Mouse (Mus musculus): ENCODE results near the gene Kcnip4. TPM values are rescaled to one million over a fixed set of nuclear protein-coding genes. Genes with fewer than 3 reads are reported as not detected.
A peak's percentile ranks its signal among the peaks of the same experiment; 100 is the strongest.

The Kcnip4 gene
- polyA plus RNA-seq, 1 experiment from 2014 or later: 2.8 TPM

DNA sequence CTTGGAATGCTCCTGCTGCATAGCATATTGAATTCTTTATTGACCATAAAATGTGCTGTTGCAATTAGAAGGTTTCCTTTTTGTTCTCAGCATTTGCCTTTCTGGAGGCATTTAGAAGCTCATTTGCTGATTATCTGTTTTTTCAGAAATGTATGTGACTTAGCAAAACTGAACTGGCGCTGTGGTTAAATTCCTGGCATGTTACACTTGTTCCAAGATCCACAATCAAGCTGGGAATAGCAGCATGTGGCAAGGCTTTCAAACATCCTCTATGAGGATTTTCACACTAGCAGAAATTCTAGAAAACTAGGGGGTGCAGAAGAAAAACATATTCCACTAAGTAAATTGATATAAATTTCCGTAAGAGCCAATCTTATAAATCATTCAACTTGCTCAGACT lies 187.5 kb downstream of the Kcnip4 start:
- no peak overlapping the region for H3K4me2 ChIP-seq
- H3K9ac ChIP-seq (ENCODE audit: low read length): no peak overlapping the region
- no peak overlapping the region for H3K4me3 ChIP-seq (ENCODE audit: low read depth, low read length)
- DNase-seq (ENCODE audit: low spot score, missing footprints) (no peak), ATAC-seq (ENCODE audit: low FRiP score) (no peak)
- no peaks in the 10 kb centered on the region for H3K27me3 ChIP-seq (ENCODE audit: control insufficient read depth, insufficient read depth, low read length)
- H3K27ac ChIP-seq (ENCODE audit: low read depth, low read length): no peak overlapping the region
- H3K36me3 ChIP-seq (ENCODE audit: control insufficient read depth, insufficient read depth, low read length): no peaks in the 10 kb centered on the region
- WGBS: 69% methylated on average over 2 of the region's 2 CpGs
- no peaks in the 10 kb centered on the region for H3K9me3 ChIP-seq (ENCODE audit: control insufficient read depth, low read length)
- H3K4me1 ChIP-seq (ENCODE audit: control insufficient read depth, insufficient read depth, low read length): peaks cover 3% of the 10 kb centered on the region; the same call in 1 of the 2 replicates

DNA sequence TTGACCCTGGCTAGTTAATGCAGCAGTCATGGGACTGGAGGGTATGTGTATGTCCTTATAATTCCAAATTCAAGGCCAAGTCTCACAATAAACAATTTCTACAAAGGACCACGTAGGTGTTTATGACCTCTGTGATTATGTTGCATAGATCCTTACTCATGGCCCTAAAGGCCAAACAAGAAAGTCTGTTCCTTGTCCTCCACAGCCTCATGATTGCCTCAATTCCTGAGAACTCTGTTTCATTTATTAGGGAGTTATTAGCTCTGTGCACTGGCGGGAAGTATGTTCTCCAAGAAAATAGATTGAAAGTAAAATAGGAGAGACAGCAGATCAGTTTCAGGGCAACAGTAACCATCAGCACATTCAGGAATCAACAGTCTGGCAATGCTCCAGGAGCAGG lies 191.6 kb downstream of the Kcnip4 start:
- 85% methylated on average over 2 of the region's 2 CpGs for WGBS
- DNase-seq (ENCODE audit: low spot score, missing footprints) (no peak), ATAC-seq (ENCODE audit: low FRiP score) (no peak)
- H3K4me2 ChIP-seq: no peak overlapping the region
- H3K9ac ChIP-seq (ENCODE audit: low read length): no peak overlapping the region
- H3K27me3 ChIP-seq (ENCODE audit: control insufficient read depth, insufficient read depth, low read length): no peaks in the 10 kb centered on the region
- H3K4me1 ChIP-seq (ENCODE audit: control insufficient read depth, insufficient read depth, low read length): peaks cover 3% of the 10 kb centered on the region; the same call in 1 of the 2 replicates
- no peak overlapping the region for H3K27ac ChIP-seq (ENCODE audit: low read depth, low read length)
- no peak overlapping the region for H3K4me3 ChIP-seq (ENCODE audit: low read depth, low read length)
- H3K36me3 ChIP-seq (ENCODE audit: control insufficient read depth, insufficient read depth, low read length): no peaks in the 10 kb centered on the region
- no peaks in the 10 kb centered on the region for H3K9me3 ChIP-seq (ENCODE audit: control insufficient read depth, low read length)

DNA sequence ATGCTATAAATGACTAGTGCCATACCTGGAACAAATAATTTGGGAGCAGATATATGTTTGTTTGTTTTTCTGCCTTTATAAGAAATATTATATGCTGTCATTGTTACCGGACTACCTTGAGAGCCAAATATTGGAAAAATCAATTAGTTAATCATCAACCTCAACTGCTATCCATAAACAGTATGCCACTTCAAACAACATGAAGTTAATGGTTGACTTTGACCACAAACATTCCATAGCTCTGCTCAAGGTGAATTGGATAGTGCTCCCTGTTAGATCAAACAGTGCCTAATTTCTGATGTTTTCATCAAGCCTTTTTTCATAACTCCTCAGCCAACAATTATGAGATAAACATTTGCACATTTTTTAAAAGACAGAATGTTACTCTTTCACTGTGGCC lies 195.7 kb downstream of the Kcnip4 start:
- Histone ChIP-seq H3K27me3 (ENCODE audit: control insufficient read depth, insufficient read depth, low read length) (no peaks in the 10 kb centered on the region), H3K9me3 (ENCODE audit: control insufficient read depth, low read length) (no peaks in the 10 kb centered on the region), H3K36me3 (ENCODE audit: control insufficient read depth, insufficient read depth, low read length) (no peaks in the 10 kb centered on the region), H3K27ac (ENCODE audit: low read depth, low read length) (no peak overlapping the region), H3K9ac (ENCODE audit: low read length) (no peak overlapping the region), H3K4me1 (ENCODE audit: control insufficient read depth, insufficient read depth, low read length) (no peaks in the 10 kb centered on the region), H3K4me3 (ENCODE audit: low read depth, low read length) (no peak overlapping the region), H3K4me2 (no peak overlapping the region)
- ATAC-seq (ENCODE audit: low FRiP score) (no peak), DNase-seq (ENCODE audit: low spot score, missing footprints) (no peak)
- 88% methylated on average over 1 of the region's 1 CpGs for WGBS

DNA sequence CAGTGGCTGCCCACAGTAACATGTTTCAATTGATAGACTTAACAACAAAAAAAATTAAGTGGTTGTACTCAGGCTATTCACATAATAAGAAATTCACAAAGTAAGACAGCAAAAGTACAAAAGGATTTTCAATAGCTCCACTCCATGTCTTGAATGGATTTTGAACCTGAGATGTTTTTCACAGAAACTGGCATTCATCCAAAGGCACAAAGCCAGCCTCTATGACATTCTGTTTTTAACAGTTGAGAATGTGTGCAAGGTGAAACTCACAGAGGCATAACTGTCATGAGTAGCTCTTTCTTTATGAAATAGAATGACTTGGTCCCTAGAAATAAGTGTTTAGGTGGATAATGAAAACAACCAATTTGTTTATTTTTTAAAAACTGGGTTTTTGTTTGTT lies 206.0 kb downstream of the Kcnip4 start:
- Histone ChIP-seq H3K4me2 (no peak overlapping the region), H3K4me3 (ENCODE audit: low read depth, low read length) (no peak overlapping the region), H3K36me3 (ENCODE audit: control insufficient read depth, insufficient read depth, low read length) (no peaks in the 10 kb centered on the region), H3K9me3 (ENCODE audit: control insufficient read depth, low read length) (no peaks in the 10 kb centered on the region), H3K4me1 (ENCODE audit: control insufficient read depth, insufficient read depth, low read length) (no peaks in the 10 kb centered on the region), H3K9ac (ENCODE audit: low read length) (no peak overlapping the region), H3K27ac (ENCODE audit: low read depth, low read length) (no peak overlapping the region), H3K27me3 (ENCODE audit: control insufficient read depth, insufficient read depth, low read length) (no peaks in the 10 kb centered on the region)
- ATAC-seq (ENCODE audit: low FRiP score) (no peak), DNase-seq (ENCODE audit: low spot score, missing footprints) (peak; percentile 87)

DNA sequence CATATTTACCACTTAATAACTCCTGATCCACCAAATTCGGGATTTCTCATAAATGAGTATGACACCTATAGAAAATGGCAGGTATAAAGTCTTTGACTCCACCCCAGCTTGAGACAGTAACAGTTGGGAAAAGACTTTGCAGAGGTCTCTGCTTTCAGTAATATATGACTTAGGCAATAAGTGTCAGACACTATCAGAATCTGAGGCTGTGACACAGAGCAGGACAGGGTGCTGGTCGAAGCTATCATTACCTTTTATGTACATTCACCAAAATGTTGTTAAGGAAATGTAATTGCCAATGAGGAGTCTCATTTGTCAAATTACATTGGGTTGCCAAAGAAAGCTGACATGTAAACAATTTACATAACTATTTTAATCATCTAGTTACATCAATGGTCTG lies 206.8 kb downstream of the Kcnip4 start:
- ATAC-seq (ENCODE audit: low FRiP score) (no peak), DNase-seq (ENCODE audit: low spot score, missing footprints) (no peak)
- no peaks in the 10 kb centered on the region for H3K27me3 ChIP-seq (ENCODE audit: control insufficient read depth, insufficient read depth, low read length)
- no peak overlapping the region for H3K4me3 ChIP-seq (ENCODE audit: low read depth, low read length)
- H3K9me3 ChIP-seq (ENCODE audit: control insufficient read depth, low read length): no peaks in the 10 kb centered on the region
- H3K4me1 ChIP-seq (ENCODE audit: control insufficient read depth, insufficient read depth, low read length): no peaks in the 10 kb centered on the region
- 89% methylated on average over 2 of the region's 2 CpGs for WGBS
- H3K9ac ChIP-seq (ENCODE audit: low read length): no peak overlapping the region
- no peaks in the 10 kb centered on the region for H3K36me3 ChIP-seq (ENCODE audit: control insufficient read depth, insufficient read depth, low read length)
- no peak overlapping the region for H3K4me2 ChIP-seq
- no peak overlapping the region for H3K27ac ChIP-seq (ENCODE audit: low read depth, low read length)

DNA sequence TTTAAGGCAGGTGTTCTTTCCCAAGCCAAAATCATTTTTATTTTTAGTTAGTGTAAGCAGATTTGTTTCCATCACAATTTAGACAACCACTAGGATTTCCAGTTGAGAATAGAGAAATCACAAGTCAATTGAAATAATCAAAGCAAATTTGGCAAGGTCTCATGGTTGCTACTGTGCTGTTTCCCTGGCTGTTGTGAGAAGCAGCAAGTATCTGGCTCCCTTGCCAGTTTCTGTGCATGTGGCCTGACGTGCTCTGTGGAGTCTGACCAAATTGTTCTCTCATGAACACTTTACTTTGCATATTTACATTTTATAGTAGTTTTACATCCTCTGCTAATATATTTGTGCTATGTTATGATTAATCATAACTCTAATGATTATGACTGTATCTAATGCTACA lies 217.9 kb downstream of the Kcnip4 start:
- ATAC-seq (ENCODE audit: low FRiP score) (no peak), DNase-seq (ENCODE audit: low spot score, missing footprints) (no peak)
- H3K27ac ChIP-seq (ENCODE audit: low read depth, low read length): no peak overlapping the region
- H3K4me2 ChIP-seq: no peak overlapping the region
- H3K9me3 ChIP-seq (ENCODE audit: control insufficient read depth, low read length): no peaks in the 10 kb centered on the region
- no peak overlapping the region for H3K9ac ChIP-seq (ENCODE audit: low read length)
- no peak overlapping the region for H3K4me3 ChIP-seq (ENCODE audit: low read depth, low read length)
- WGBS: 77% methylated on average over 1 of the region's 1 CpGs
- H3K36me3 ChIP-seq (ENCODE audit: control insufficient read depth, insufficient read depth, low read length): no peaks in the 10 kb centered on the region
- H3K4me1 ChIP-seq (ENCODE audit: control insufficient read depth, insufficient read depth, low read length): no peaks in the 10 kb centered on the region
- H3K27me3 ChIP-seq (ENCODE audit: control insufficient read depth, insufficient read depth, low read length): no peaks in the 10 kb centered on the region

DNA sequence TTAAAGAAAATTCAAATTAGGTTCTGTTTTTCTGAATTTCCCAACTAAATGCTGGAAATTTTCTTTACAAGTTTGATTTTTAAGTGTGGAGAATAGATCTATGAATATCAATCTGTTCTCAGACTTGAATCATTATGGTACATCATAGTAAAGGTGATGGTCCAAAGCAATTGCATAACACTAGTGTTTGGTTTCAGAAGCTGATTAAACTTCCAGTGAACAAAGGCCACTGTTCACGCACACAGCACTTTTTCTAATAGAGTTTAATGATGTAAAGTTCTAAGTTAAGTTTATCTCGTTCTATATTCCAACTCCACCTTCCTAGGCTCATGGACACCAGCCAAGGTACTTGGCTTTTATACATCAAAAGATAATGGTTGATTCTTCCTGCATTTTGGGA lies 219.4 kb downstream of the Kcnip4 start:
- Histone ChIP-seq H3K36me3 (ENCODE audit: control insufficient read depth, insufficient read depth, low read length) (no peaks in the 10 kb centered on the region), H3K4me2 (no peak overlapping the region), H3K9me3 (ENCODE audit: control insufficient read depth, low read length) (no peaks in the 10 kb centered on the region), H3K9ac (ENCODE audit: low read length) (no peak overlapping the region), H3K4me1 (ENCODE audit: control insufficient read depth, insufficient read depth, low read length) (no peaks in the 10 kb centered on the region), H3K27ac (ENCODE audit: low read depth, low read length) (no peak overlapping the region), H3K27me3 (ENCODE audit: control insufficient read depth, insufficient read depth, low read length) (no peaks in the 10 kb centered on the region), H3K4me3 (ENCODE audit: low read depth, low read length) (no peak overlapping the region)
- DNase-seq (ENCODE audit: low spot score, missing footprints) (no peak), ATAC-seq (ENCODE audit: low FRiP score) (no peak)
- 81% methylated on average over 2 of the region's 2 CpGs for WGBS

DNA sequence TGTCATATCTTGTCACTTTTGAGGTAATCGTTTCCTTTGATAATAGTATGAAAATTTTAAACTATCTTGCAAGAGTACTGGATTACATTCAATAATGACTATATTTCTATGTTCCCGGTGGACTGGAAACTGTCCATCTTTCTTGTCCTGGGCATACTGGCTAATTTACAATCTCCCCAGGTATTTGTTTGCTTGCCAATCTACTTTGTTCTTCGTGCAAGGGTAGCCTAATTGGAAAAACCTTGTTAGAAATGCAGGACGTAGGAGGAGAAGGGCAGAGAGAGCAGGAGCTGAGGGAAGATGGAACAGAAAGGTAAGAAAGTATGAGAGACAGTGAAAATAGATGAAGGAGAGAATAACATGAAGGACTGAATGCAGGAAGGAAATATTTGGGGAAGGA lies 226.1 kb downstream of the Kcnip4 start:
- H3K4me3 ChIP-seq (ENCODE audit: low read depth, low read length): no peak overlapping the region
- H3K9me3 ChIP-seq (ENCODE audit: control insufficient read depth, low read length): no peaks in the 10 kb centered on the region
- WGBS: 73% methylated on average over 4 of the region's 4 CpGs
- H3K36me3 ChIP-seq (ENCODE audit: control insufficient read depth, insufficient read depth, low read length): no peaks in the 10 kb centered on the region
- H3K4me2 ChIP-seq: no peak overlapping the region
- ATAC-seq (ENCODE audit: low FRiP score): no peak
- DNase-seq (ENCODE audit: low spot score, missing footprints): no peak
- H3K27me3 ChIP-seq (ENCODE audit: control insufficient read depth, insufficient read depth, low read length): no peaks in the 10 kb centered on the region
- H3K27ac ChIP-seq (ENCODE audit: low read depth, low read length): no peak overlapping the region
- no peak overlapping the region for H3K9ac ChIP-seq (ENCODE audit: low read length)
- no peaks in the 10 kb centered on the region for H3K4me1 ChIP-seq (ENCODE audit: control insufficient read depth, insufficient read depth, low read length)

DNA sequence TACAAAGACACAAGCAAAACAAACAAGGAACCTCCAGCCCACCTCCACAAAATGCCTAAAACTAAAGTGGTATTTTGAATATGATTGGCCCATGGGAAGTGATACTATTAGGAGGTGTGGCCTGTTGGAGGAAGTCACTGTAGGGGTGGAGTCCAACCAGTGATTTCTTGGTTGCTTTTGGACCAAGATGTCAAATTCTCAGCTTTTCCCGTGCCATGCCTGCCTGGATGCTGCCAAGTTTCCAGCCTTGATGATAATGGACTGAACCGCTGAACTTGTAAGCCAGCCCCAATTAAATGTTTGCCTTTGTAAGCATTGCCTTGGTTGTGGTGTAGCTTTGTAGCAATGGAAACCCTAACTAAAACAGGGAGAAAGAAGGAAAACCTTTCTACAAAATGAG lies 232.3 kb downstream of the Kcnip4 start:
- H3K4me2 ChIP-seq: no peak overlapping the region
- WGBS: 84% methylated on average over 2 of the region's 2 CpGs

DNA sequence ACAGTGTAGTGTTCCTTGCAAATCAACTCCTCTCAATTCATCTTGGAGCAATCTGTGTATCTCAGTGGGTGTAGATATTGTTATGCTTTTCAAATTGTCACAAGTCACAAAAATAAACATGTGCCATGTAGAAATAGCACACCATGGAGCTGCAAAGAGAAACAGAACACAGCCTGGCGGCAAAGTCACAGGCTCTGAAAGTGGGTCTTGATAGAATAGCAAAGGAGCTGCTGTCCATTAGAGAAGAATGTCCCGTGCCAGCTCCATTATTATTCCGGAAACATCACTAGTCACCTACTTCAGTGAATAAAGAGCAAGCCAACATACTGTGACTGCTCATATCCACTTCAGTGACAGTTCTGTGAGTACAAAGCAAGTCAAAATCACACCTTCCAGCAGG lies 232.9 kb downstream of the Kcnip4 start:
- no peak overlapping the region for H3K4me2 ChIP-seq
- no peaks in the 10 kb centered on the region for H3K9me3 ChIP-seq (ENCODE audit: control insufficient read depth, low read length)
- DNase-seq (ENCODE audit: low spot score, missing footprints) (no peak), ATAC-seq (ENCODE audit: low FRiP score) (no peak)
- H3K4me3 ChIP-seq (ENCODE audit: low read depth, low read length): no peak overlapping the region
- no peaks in the 10 kb centered on the region for H3K36me3 ChIP-seq (ENCODE audit: control insufficient read depth, insufficient read depth, low read length)
- no peak overlapping the region for H3K27ac ChIP-seq (ENCODE audit: low read depth, low read length)
- H3K4me1 ChIP-seq (ENCODE audit: control insufficient read depth, insufficient read depth, low read length): no peaks in the 10 kb centered on the region
- no peaks in the 10 kb centered on the region for H3K27me3 ChIP-seq (ENCODE audit: control insufficient read depth, insufficient read depth, low read length)
- WGBS: 77% methylated on average over 3 of the region's 3 CpGs
- H3K9ac ChIP-seq (ENCODE audit: low read length): no peak overlapping the region

More for the DNA sequence above, 232.3 kb downstream of the Kcnip4 start:
- H3K36me3 ChIP-seq (ENCODE audit: control insufficient read depth, insufficient read depth, low read length): no peaks in the 10 kb centered on the region
- no peak for DNase-seq (ENCODE audit: low spot score, missing footprints)
- no peaks in the 10 kb centered on the region for H3K9me3 ChIP-seq (ENCODE audit: control insufficient read depth, low read length)
- H3K9ac ChIP-seq (ENCODE audit: low read length): no peak overlapping the region
- no peak overlapping the region for H3K27ac ChIP-seq (ENCODE audit: low read depth, low read length)
- no peak for ATAC-seq (ENCODE audit: low FRiP score)
- no peaks in the 10 kb centered on the region for H3K4me1 ChIP-seq (ENCODE audit: control insufficient read depth, insufficient read depth, low read length)
- no peaks in the 10 kb centered on the region for H3K27me3 ChIP-seq (ENCODE audit: control insufficient read depth, insufficient read depth, low read length)
- no peak overlapping the region for H3K4me3 ChIP-seq (ENCODE audit: low read depth, low read length)
